Mouse (Mus musculus) retina, postnatal 7 days (tissue): Measurements from ENCODE around the gene Sprr2d.

Experiments used
- DNase-seq: peaks from one replicate; pipeline ENCODE4 v3.0.0-alpha.2; 2012; ENCODE audit warnings: low read depth, low spot score

The Sprr2d gene

GRCm38 (mm10) chr3:92338840-92339239 lies at the start of gene Sprr2d:
Gene Sprr2d (plus strand): TSS chr3:92339140.
- DNase-seq = no peak

DNA sequence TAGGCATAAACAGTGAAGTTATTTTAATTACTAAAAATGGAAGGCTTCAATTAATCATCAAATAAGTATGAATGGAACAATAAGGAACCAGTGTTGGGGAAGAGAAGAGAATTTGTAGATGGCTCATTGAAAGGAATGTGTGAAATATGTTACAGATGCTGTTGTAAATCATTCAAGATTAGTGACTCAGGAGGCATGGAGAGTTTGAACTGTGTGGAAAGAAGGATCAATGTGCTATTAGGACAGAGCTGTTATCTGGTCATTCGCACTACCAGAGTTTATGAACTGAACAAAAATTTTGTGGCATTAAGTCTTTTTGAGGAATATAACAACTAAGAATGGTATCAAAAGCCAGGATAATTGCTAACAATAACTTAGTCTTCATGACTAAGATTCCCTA lies 31.5 kb upstream of the Sprr2d start:
- no peak for DNase-seq

GRCm38 (mm10) chr3:92316320-92316719 lies 22.6 kb upstream of the Sprr2d start, which contains the start of gene Sprr2b:
Gene Sprr2b (plus strand): TSS chr3:92316620.
- DNase-seq = no peak

DNA sequence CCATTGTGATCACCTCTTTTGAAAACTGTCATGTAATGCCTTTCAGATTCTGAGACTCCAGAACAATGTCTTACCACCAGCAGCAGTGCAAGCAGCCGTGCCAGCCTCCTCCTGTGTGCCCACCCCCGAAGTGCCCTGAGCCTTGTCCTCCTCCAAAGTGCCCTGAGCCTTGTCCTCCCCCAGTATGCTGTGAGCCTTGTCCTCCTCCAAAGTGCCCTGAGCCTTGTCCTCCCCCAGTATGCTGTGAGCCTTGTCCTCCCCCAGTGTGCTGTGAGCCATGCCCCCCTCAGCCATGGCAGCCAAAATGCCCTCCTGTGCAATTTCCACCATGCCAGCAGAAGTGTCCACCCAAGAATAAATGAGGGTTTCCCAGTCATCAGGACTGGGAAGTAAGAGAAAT lies 21.6 kb upstream of the Sprr2d start:
- DNase-seq = no peak

DNA sequence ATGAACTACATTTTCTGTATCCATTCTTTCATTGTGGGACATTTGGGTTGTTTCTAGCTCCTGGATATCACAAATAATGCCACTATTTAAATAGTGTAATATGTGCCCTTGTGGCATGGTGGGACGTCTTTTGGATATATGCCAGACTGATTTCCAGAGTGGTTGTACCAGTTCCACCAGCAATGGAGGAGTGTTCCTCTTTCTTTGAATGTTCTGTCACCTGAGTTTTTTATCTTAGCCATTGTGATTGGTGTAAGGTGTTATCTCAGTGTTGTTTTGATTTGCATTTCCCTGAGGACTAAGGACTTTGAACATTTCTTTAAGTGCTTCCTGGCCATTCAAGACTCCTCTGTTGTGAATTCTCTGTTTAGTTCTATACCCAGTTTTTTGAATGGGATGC lies 2.7 kb upstream of the Sprr2d start:
- DNase-seq = no peak

- DNase-seq = no peak
Measured at GRCm38 (mm10) chr3:92351843-92352242, 12.9 kb downstream of the Sprr2d start, which contains the start of gene Sprr2e. Gene Sprr2e (plus strand): TSS chr3:92352143.

GRCm38 (mm10) chr3:92361619-92362018 lies 22.7 kb downstream of the Sprr2d start:
- DNase-seq = no peak

GRCm38 (mm10) chr3:92364887-92365286 lies 25.9 kb downstream of the Sprr2d start, which contains the start of gene Sprr2f:
Gene Sprr2f (plus strand): TSS chr3:92365187.
- DNase-seq = no peak

DNA sequence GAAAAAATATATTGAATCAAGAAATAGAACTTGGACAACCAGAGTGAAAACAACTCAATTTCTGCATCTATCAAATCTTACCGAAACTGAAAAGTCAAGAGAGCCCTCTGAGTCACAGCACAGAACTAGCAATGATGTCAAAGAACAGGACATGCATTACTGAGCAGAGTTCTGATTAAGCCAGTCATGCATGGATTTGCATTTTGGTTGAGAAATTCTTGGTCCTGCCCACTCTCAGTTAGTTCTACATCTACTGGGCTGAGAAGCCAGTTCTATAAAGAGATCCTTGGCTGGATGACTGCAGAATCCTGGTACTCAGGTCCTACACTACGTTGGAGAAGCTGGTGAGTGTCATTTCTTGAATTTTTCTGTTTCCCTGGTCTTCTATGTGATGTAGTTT lies 34.7 kb downstream of the Sprr2d start:
- DNase-seq = no peak

GRCm38 (mm10) chr3:92385385-92385784 lies 46.4 kb downstream of the Sprr2d start, which contains the start of gene Sprr2h:
Gene Sprr2h (plus strand): TSS chr3:92385685.
- DNase-seq = no peak
